Mouse (Mus musculus) heart, adult 9 months (tissue): Measurements from ENCODE around the gene Grin2b.
"Not testable (repeated sequence)": the region's sequence is repeated elsewhere in the genome, so short reads cannot be mapped to it uniquely, and the experiment has no call there.

Source experiments
- DNase-seq, 2 experiments: peaks; one replicate each; pipeline ENCODE4 v3.0.0; 2022; ENCODE audit warnings: low spot score in 2 of 2

Grin2b gene

GRCm38 (mm10) chr6:135907137-135907536, 266.2 kb downstream of the Grin2b start:
- no peak for DNase-seq

GRCm38 (mm10) chr6:135904391-135904790, 268.9 kb downstream of the Grin2b start:
- no peak for DNase-seq

DNA sequence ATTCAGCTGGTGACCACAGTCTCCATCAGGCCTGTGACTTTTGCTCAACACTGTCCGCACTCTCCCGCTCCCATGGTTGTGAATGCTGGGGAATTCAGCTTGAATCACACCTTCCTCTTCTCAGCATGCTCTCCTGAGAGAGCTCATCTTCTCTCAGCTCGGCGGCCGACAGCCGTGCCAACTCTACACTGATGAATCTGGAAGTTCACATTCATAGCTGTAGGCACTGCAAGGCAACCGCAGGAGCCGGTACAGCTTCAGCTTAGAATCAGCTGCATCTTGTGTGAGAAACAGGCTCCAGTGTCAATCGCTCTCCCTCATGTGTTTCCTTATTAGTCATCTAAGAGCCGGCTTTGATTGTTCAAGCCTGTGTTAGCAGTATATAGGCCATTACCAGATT, 272.9 kb downstream of the Grin2b start:
- DNase-seq = no peak

- DNase-seq = no peak
These were observed 274.1 kb downstream of the Grin2b start for GRCm38 (mm10) chr6:135899225-135899624.

- no peak for DNase-seq
These were observed 278.5 kb downstream of the Grin2b start for GRCm38 (mm10) chr6:135894793-135895228.

DNA sequence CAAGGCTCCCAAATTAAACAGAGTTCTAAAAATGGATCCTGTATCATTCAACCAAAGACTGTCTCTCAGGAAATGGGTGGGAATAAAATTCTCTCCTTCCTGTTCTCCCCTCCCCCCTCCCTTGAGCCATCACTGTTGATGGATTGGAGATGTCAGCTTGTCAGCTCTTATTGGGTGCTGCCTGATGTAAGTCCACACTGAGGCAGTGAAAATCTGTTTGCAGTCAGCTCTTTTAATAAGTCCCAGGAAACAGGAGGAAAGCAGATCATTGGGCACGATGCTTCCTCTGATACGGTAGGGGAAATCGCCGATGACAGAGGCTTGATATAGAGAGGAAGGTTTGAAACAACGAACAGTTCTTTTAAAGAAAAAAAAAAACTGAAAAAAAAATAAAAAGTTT, 290.7 kb downstream of the Grin2b start:
- no peak for DNase-seq

DNA sequence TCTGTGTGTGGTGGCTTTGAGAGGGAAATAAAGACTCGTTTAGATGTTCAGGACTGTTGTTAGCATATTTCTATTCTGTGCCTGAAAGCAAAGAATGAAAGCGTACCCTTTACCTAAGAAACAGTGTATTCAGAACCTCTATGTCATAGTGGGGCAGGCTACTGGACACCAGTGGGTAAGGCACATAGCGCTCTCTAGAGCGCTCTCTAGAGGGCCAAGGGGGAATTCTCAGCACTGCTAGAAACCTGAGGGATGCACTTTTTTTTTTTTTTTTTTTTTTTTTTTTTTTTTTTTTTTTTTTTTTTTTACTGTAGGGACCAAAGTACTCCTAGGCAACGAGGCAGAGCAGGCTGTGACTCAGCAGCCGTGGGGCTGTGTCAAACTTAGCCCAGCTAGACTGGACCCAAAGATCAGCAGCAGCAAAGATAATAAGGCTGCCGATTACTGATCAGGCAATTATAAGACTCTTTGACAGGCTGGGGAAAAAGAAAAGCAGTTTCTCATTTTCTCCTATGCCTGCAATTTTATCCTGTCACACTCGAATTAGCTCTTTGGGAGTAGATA, 297.1 kb downstream of the Grin2b start:
- no peak for DNase-seq

DNA sequence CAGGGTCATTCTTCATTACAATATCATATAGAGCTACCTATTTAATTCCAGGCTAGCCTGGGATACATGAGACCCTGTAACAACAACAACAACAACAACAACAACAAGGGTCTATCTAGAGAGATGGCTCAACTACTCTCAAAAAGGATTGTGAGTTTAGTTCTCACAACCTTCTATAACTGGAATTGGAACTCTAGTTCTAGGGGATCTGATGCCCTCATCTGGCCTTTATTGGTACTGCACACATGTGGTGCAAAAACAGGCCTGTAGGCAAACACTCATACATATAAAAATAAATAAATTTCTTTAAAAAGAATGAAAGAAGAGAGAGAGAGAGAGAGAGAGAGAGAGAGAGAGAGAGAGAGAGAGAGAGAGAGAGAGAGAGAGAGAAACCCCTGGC, 298.7 kb downstream of the Grin2b start:
- no peak for DNase-seq

GRCm38 (mm10) chr6:135865832-135866231, 307.5 kb downstream of the Grin2b start:
- no peak for DNase-seq

- no peak for DNase-seq
These were observed 309.3 kb downstream of the Grin2b start for GRCm38 (mm10) chr6:135863965-135864364.

DNA sequence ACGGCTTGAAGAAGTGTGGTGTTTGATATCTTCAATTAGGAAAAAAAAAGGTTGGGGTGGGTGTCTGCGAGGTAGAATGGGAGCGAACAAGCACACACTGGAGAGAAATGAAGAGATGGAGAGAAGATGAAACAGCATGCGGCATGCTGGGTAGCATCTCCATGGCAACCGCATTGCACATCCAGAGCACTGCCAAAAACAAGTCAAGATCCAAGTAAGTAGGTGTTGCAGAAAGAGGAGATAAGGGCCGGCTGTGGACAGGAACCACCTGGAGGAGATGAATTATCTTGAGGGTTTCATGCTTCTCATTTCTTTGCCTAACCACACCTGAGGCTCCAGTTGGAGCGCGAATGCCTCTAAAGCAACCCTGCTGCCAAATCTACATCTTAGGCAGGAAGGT, 313.8 kb downstream of the Grin2b start:
- no peak for DNase-seq

- DNase-seq = no peak
These were observed 319.1 kb downstream of the Grin2b start for GRCm38 (mm10) chr6:135854173-135854591.

- no peak for DNase-seq
These were observed 329.6 kb downstream of the Grin2b start for GRCm38 (mm10) chr6:135843755-135844154.

DNA sequence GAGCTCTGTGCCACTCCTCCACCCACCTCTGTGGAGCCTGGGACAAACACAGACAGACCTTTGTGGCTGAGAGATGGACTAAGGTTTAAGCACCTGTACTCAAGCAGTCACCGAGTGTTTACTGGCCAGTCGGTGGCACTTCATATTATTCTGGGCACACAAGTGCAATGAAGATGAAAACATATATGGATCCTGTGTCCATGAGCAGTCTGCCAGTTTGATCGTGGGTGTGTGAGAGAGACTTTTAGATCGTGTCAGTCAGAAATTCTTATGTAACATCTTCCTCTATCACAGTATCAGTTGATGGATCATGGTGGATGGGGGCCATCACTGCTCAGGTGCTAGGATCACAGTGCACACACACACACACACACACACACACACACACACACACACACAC, 337.0 kb downstream of the Grin2b start:
- DNase-seq = no peak

DNA sequence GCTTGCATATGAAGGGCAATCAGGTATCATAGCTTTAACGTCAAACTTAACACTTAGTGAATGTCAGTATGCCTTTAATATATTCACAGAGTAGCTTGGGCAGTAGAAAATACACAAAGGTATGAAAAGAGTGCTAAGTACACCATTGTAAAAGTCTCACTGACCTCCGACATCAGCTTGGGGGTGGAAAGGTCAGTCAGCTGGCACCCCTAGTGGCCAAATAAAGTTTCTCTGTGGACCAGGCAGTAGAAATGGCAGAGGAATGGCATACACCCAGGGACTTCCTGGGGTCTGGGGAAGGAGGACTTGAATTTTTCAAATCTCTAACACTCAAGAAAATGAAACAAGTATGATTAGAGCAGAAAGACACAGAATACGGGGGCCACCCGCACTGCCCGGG, 339.8 kb downstream of the Grin2b start:
- no peak for DNase-seq

DNA sequence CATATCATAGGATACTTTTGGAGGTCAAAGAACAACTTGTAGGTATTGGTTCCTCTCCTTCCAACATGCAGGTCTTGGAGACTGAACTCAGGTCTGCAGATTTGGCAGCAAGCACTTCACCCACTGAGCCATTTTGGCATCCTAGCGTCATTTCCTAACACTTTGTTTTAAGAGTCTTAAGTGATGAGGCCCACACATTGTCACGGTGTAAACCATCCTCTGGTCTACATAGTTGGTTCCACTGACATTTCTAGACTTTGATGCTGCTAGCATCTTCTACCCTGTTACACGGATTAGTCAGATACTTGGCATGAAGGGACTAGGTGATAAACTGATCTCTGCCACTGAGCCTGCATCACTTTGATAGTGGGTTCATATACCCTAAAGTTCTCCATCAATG, 341.3 kb downstream of the Grin2b start:
- no peak for DNase-seq

GRCm38 (mm10) chr6:135831032-135831431, 342.3 kb downstream of the Grin2b start:
- DNase-seq = no peak

GRCm38 (mm10) chr6:135829458-135829857, 343.9 kb downstream of the Grin2b start:
- DNase-seq = no peak

DNA sequence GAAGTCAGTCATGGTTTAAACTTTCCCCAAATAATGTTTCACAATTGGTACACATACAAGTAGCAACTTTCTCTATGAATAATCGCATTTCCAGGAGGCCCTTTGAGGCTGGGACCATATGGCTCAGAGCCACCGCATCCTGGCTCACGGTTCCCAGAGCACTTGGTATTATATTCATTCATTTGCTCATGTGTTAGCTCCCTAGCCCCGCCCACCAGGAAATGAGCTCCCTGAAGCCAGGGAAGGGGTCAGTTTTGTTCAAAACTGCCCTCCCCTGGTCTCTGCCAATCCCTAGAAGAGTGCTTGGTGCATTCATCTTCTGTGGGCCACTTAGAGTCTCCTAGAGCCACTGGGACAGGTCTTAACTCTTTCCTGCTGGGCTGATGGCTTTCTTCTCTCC, 344.3 kb downstream of the Grin2b start:
- DNase-seq = no peak

DNA sequence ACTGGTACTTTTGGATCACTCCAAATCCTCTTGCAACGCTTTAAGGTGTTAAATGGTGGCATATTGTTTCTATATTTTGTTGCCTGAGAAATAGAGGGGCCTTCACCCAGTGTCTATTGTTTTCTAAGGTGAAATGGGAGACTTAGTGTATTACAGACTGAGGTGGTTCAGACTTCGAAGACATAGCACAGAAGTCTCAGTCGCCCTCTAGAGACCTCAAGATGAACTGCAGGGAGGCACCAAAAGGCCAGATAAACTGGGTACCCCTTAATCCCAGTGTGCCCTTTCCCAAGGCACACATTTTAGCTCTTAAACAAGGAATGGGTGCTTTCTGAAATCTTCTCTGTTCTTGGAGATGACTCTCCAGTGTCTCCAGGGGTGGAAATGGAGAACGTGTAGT, 345.4 kb downstream of the Grin2b start:
- DNase-seq = peak in 1 of 2 experiments; percentile 6

GRCm38 (mm10) chr6:135827317-135827716, 346.0 kb downstream of the Grin2b start:
- DNase-seq = no peak

- not testable (repeated sequence) for DNase-seq
These were observed 346.5 kb downstream of the Grin2b start for GRCm38 (mm10) chr6:135826776-135827175.

GRCm38 (mm10) chr6:135817391-135817790, 355.9 kb downstream of the Grin2b start:
- no peak for DNase-seq

DNA sequence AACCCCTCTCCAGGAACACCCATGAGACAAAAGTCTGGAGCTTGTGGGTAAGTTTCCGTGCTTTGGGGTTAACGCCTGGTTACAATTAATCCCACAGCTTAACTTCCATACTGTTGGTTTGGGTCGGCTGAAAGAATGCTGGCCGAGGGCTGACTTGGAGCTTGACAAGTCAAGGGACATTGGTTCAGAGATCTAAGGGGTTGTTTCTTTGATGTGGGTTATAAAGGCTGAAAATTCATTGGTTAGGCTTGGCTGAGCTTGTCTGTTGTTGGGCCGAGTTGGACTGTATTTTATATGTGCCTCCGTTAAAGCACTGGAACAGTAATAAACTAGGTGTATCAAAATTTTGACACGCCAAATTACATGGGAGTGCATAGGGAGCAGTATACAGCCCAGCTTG, 359.6 kb downstream of the Grin2b start:
- DNase-seq = no peak
